Mouse (Mus musculus) lung, postnatal 0 days (tissue): ENCODE measurements around the gene Prkcg. TPM values are rescaled to one million over a fixed set of nuclear protein-coding genes. Genes with fewer than 3 reads are reported as not detected.
A peak's percentile ranks its signal among the peaks of the same experiment; 100 is the strongest.

Source experiments
- ATAC-seq: fragments of 200-750 bp; cut with Nextera tagmentation; 2 replicates; pipeline ENCODE4 v1.8.0; 2017; ENCODE audit warnings: moderate library complexity
- DNase-seq: peaks from one replicate; pipeline ENCODE4 v3.0.0-alpha.2; 2016; ENCODE audit warnings: low spot score
- H3K27ac ChIP-seq: fragments of 300-500 bp; sonication (generic); 2 replicates; pipeline ENCODE4 v1.5.1; 2014; ENCODE audit warnings: antibody characterized with exemption, mild to moderate bottlenecking, low read length, mixed read lengths
- H3K27me3 ChIP-seq: fragments of 300-500 bp; sonication (generic); replicated peaks from 2 replicates; pipeline ENCODE4 v1.6.1; 2014; ENCODE audit warnings: low read length, mixed read lengths; ENCODE audit not compliant: insufficient read depth
- H3K36me3 ChIP-seq: fragments of 300-500 bp; sonication (generic); 2 replicates; pipeline ENCODE4 v1.6.1; 2014; ENCODE audit warnings: low read length, mixed read lengths; ENCODE audit not compliant: insufficient read depth
- H3K4me1 ChIP-seq: fragments of 300-500 bp; sonication (generic); 2 replicates; pipeline ENCODE4 v1.6.1; 2014; ENCODE audit warnings: antibody characterized with exemption, low read depth, low read length, mixed read lengths; ENCODE audit not compliant: insufficient read depth
- H3K4me2 ChIP-seq: fragments of 300-500 bp; sonication (generic); replicated peaks from 2 replicates; pipeline ENCODE4 v1.6.1; 2014; ENCODE audit warnings: low read depth, mild to moderate bottlenecking, low read length, moderate library complexity, mixed read lengths
- H3K4me3 ChIP-seq: fragments of 300-500 bp; sonication (generic); 2 replicates; pipeline ENCODE4 v1.5.1; 2014; ENCODE audit warnings: low read depth, low read length
- H3K9ac ChIP-seq: fragments of 300-500 bp; sonication (generic); replicated peaks from 2 replicates; pipeline ENCODE4 v1.6.1; 2014; ENCODE audit warnings: low read depth, mild to moderate bottlenecking
- H3K9me3 ChIP-seq: fragments of 300-500 bp; sonication (generic); 2 replicates; pipeline ENCODE4 v1.6.1; 2016; ENCODE audit warnings: low read length, mixed read lengths
- CTCF ChIP-seq: IDR thresholded peaks from 2 replicates; pipeline ENCODE4 v1.5.1; 2016; ENCODE audit warnings: antibody characterized with exemption, mild to moderate bottlenecking
- EP300 ChIP-seq: IDR thresholded peaks from 2 replicates; pipeline ENCODE4 v1.6.1; 2016; ENCODE audit warnings: antibody characterized with exemption, mild to moderate bottlenecking, control low read depth
- WGBS: fragments of 180-500 bp; shearing (Covaris S2); extraction: QIAGEN DNeasy Blood & Tissue Kit; methylation state at CpG from one replicate; pipeline ENCODE4 v1.1.7; 2014; 5-methylcytosine and 5-hydroxymethylcytosine counted together
- polyA plus RNA-seq: library from polyadenylated mRNA; unstranded; fragments of >200 nt; fragmentation: Nextera tagmentation; extraction: Ambion mirVana; gene quantifications from 2 replicates; pipeline ENCODE4 v1.2.1, GENCODE M21; 2015

Gene Prkcg
- polyA plus RNA-seq, 1 experiment from 2014 or later: 0.58 TPM

GRCm38 (mm10) chr7:3332619-3333521 is 43.9 kb downstream of the Prkcg start, which contains the start of gene Cacng7:
Gene Cacng7, plus strand, starts transcription at chr7:3332955.
- DNase-seq (no peak), ATAC-seq (peak; percentile 47; the same call in 1 of the 2 replicates)
- Histone ChIP-seq H3K9ac (no peak within 1 kb of the TSS), H3K27me3 (0 out of 2 replicates have a peak, but pooled peaks cover 10% of the 10 kb centered on the region), H3K9me3 (no peaks in the 10 kb centered on the region), H3K4me1 (no peaks in the 10 kb centered on the region), H3K27ac (no peak within 1 kb of the TSS), H3K4me3 (peak within 1 kb of the TSS; percentile 31), H3K4me2 (peak within 1 kb of the TSS; percentile 56), H3K36me3 (no peaks in the 10 kb centered on the region)
- 2% methylated on average over 46 of the region's 65 CpGs for WGBS
- TF ChIP-seq EP300 (no peak), CTCF (no peak)

DNA sequence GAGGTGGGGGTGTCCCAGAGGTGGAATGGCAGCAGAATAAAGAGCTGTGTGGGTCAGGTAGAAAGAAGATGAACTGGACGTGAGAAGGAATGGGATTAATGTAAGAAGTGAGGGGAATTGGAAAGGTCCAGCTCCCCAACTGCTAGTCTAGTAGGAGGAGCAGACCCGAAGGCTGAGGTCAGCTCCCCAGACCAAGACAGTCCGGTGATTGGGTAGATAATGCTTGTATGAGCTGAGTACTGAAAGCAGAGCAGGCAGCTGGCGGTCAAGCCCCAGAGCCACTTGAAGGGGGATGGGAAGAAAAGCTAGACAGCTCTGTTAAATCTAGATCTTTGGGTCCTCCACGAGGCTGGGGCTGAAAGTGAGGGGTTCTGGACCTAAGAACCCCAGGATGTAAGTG is 44.6 kb downstream of the Prkcg start:
- H3K36me3 ChIP-seq: no peaks in the 10 kb centered on the region
- H3K27me3 ChIP-seq: 0 out of 2 replicates have a peak, but pooled peaks cover 10% of the 10 kb centered on the region
- 15% methylated on average over 5 of the region's 5 CpGs for WGBS
- peak overlapping the region; percentile 56 for H3K4me2 ChIP-seq
- H3K27ac ChIP-seq: no peak overlapping the region
- DNase-seq (no peak), ATAC-seq (no peak)
- no peak for TF ChIP-seq CTCF
- TF ChIP-seq EP300: no peak
- H3K4me3 ChIP-seq: no peak overlapping the region
- H3K9ac ChIP-seq: no peak overlapping the region
- H3K9me3 ChIP-seq: no peaks in the 10 kb centered on the region
- H3K4me1 ChIP-seq: no peaks in the 10 kb centered on the region

DNA sequence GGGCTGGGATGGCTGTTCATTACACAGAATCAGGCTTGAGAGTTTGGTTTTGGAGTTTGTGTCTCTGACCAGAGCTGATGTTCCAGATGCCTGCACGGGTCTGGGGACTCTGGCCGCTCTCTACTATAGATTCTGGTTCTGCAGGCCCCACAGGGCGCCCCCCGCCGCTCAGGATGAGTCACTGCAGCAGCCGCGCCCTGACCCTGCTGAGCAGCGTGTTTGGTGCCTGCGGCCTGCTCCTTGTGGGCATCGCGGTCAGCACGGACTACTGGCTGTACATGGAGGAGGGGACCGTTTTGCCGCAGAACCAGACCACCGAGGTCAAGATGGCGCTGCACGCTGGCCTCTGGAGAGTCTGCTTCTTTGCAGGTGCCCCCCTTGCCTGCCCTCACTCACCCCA is 47.4 kb downstream of the Prkcg start:
- Histone ChIP-seq H3K9me3 (no peaks in the 10 kb centered on the region), H3K4me1 (no peaks in the 10 kb centered on the region), H3K9ac (no peak overlapping the region), H3K4me2 (no peak overlapping the region), H3K4me3 (no peak overlapping the region), H3K27ac (no peak overlapping the region), H3K36me3 (no peaks in the 10 kb centered on the region), H3K27me3 (0 out of 2 replicates have a peak, but pooled peaks cover 7% of the 10 kb centered on the region)
- DNase-seq (no peak), ATAC-seq (no peak)
- TF ChIP-seq EP300: no peak
- TF ChIP-seq CTCF: no peak
- WGBS: 58% methylated on average over 17 of the region's 17 CpGs

DNA sequence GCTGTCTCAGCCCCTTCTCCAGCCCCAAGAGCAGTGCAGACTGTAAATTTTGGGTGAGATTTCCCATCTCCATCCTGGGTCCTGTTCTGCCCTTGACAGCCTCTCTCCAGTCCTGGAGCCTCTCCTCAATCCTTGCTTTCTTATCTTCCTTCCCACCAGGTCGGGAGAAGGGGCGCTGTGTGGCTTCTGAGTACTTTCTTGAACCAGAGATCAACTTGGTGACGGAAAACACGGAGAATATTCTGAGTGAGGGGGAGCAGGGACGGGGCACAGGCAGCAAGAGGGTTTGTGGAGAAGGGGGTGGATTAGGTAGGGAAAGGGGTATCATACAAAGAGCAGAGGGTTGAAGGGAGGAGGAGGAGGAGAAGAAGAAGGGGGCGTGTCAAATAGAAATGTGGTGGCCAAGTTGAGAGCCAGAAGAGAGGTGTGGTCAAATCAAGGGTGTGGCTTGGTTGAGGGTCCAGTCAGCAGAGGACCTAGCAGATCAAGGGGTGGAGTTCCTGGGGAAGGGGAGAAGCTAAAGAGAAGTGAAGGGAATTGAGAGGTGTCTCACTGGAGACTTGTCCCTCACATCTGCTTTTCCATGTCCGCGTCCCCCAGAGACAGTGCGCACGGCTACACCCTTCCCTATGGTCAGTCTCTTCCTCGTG is 49.4 kb downstream of the Prkcg start:
- ATAC-seq: no peak
- no peaks in the 10 kb centered on the region for H3K9me3 ChIP-seq
- no peak for DNase-seq
- 67% methylated on average over 11 of the region's 11 CpGs for WGBS
- H3K4me1 ChIP-seq: no peaks in the 10 kb centered on the region
- no peak overlapping the region for H3K9ac ChIP-seq
- no peak overlapping the region for H3K27ac ChIP-seq
- no peak overlapping the region for H3K4me2 ChIP-seq
- H3K36me3 ChIP-seq: no peaks in the 10 kb centered on the region
- no peak overlapping the region for H3K4me3 ChIP-seq
- no peak for TF ChIP-seq CTCF
- H3K27me3 ChIP-seq: 0 out of 2 replicates have a peak, but pooled peaks cover 3% of the 10 kb centered on the region

DNA sequence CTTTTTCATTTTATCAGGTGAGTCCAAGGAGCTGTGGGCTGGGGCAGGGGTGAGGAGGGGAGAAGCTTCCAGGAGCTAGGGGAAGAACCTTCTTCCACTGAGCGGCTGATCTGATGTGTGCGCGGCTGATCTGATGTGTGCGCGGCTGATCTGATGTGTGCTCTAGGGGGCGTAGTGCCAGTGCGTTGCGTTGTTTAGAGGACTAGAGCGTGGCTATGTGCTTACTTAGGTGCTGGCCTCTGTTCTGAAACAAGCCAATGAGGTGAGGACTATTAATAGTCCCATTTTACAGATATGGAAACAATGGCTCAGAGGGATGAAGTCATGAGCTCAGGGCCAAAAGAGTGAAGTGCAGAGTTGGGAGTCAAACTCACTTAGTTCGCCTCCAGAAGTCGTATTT is 50.0 kb downstream of the Prkcg start:
- H3K4me1 ChIP-seq: no peaks in the 10 kb centered on the region
- WGBS: 86% methylated on average over 11 of the region's 11 CpGs
- no peak for ATAC-seq

GRCm38 (mm10) chr7:3343861-3344260 is 54.9 kb downstream of the Prkcg start:
- Histone ChIP-seq H3K4me1 (no peaks in the 10 kb centered on the region), H3K36me3 (no peaks in the 10 kb centered on the region), H3K27me3 (no peaks in the 10 kb centered on the region), H3K9me3 (no peaks in the 10 kb centered on the region), H3K27ac (no peak overlapping the region), H3K4me3 (no peak overlapping the region), H3K4me2 (no peak overlapping the region), H3K9ac (no peak overlapping the region)
- 87% methylated on average over 3 of the region's 3 CpGs for WGBS
- ATAC-seq: no peak
- DNase-seq: no peak
- TF ChIP-seq EP300 (no peak), CTCF (no peak)

More for the DNA sequence above, 50.0 kb downstream of the Prkcg start:
- Histone ChIP-seq H3K4me3 (no peak overlapping the region), H3K9ac (no peak overlapping the region), H3K9me3 (no peaks in the 10 kb centered on the region), H3K27me3 (no peaks in the 10 kb centered on the region), H3K27ac (no peak overlapping the region), H3K36me3 (no peaks in the 10 kb centered on the region), H3K4me2 (no peak overlapping the region)
- TF ChIP-seq EP300: no peak
- no peak for TF ChIP-seq CTCF
- no peak for DNase-seq
